Mouse (Mus musculus) bone marrow macrophage, adult 2 months (primary cell): ENCODE results near the gene Rtl4.

Experiments used
- CTCF ChIP-seq: IDR thresholded peaks from 2 replicates; pipeline ENCODE4 v1.5.1; 2012; ENCODE audit warnings: low read depth, mild to moderate bottlenecking, low read length, moderate library complexity
- POLR2A ChIP-seq: IDR thresholded peaks from 2 replicates; pipeline ENCODE4 v1.6.1; 2012; ENCODE audit warnings: mild to moderate bottlenecking, low read depth, low read length, borderline replicate concordance

DNA sequence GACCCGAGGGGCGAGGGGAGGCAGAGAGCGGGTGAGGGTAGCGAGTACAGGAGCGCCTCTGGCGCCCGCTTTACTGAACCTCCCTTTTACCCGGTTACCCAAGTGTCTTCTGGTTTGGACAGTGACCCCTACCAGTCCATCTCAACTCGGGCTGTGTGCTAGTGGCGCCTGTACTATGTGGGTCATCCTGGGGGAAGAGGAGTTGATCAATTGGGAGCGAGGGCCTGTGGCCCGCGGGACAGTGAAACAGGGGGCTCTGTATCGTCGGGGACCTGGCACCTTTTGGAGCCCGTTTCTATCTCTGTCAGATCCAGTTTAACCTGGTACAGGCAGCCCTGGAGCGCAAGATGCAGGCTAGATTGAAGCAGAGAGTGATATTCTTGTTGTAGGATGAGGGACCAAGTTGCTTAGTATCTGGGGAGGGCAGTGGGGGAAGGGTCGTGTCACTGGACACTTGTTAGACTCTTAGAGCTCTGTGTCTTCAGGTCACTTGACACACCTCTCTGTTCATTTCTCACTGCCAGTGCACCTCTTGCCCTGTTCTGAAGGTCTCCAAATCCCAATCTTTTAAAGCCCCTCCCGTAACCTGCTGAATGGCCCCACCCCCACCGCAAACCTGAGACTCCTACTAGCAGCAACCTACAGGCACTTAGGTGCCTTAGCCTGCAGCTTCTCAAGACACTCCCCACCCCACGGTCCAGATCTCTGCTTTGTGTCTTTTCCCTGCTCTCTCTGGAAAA is 582 bp downstream of the Rtl4 start:
- TF ChIP-seq CTCF (no peak), POLR2A (no peak)
